Mouse (Mus musculus): ENCODE results near the gene Pard3. TPM values are rescaled to one million over a fixed set of nuclear protein-coding genes. Genes with fewer than 3 reads are reported as not detected.

Pard3 gene
- polyA plus RNA-seq, 1 experiment from 2014 or later = 24.2 TPM

GRCm38 (mm10) chr8:127330258-127331187 lies 266.8 kb downstream of the Pard3 start:
- Histone ChIP-seq H3K9me3 (no peaks in the 10 kb centered on the region), H3K36me3 (no peaks in the 10 kb centered on the region), H3K27me3 (ENCODE audit: insufficient read depth, poor library complexity, severe bottlenecking) (no peaks in the 10 kb centered on the region), H3K4me3 (no peak overlapping the region), H3K4me1 (replicated peaks) (peaks cover 16% of the 10 kb centered on the region), H3K27ac (no peak overlapping the region)
- peak; percentile 12 for DNase-seq (ENCODE audit: low spot score)
- WGBS = 43% methylated on average over 12 of the region's 12 CpGs

- Histone ChIP-seq H3K4me1 (replicated peaks) (peaks cover 13% of the 10 kb centered on the region), H3K36me3 (no peaks in the 10 kb centered on the region), H3K27ac (no peak overlapping the region), H3K9me3 (no peaks in the 10 kb centered on the region), H3K4me3 (no peak overlapping the region), H3K27me3 (ENCODE audit: insufficient read depth, poor library complexity, severe bottlenecking) (no peaks in the 10 kb centered on the region)
- WGBS = 98% methylated on average over 1 of the region's 1 CpGs
- peak; percentile 55 for DNase-seq (ENCODE audit: low spot score)
Observed at GRCm38 (mm10) chr8:127331751-127332150, 268.1 kb downstream of the Pard3 start.

- WGBS = 92% methylated on average over 1 of the region's 1 CpGs
- Histone ChIP-seq H3K4me1 (replicated peaks) (peaks cover 7% of the 10 kb centered on the region), H3K27ac (no peak overlapping the region), H3K36me3 (no peaks in the 10 kb centered on the region), H3K4me3 (no peak overlapping the region), H3K27me3 (ENCODE audit: insufficient read depth, poor library complexity, severe bottlenecking) (no peaks in the 10 kb centered on the region), H3K9me3 (no peaks in the 10 kb centered on the region)
- no peak for DNase-seq (ENCODE audit: low spot score)
Observed at GRCm38 (mm10) chr8:127335216-127335615, 271.5 kb downstream of the Pard3 start.

GRCm38 (mm10) chr8:127338183-127338582 lies 274.5 kb downstream of the Pard3 start:
- H3K27me3 ChIP-seq (ENCODE audit: insufficient read depth, poor library complexity, severe bottlenecking) = no peaks in the 10 kb centered on the region
- WGBS = 72% methylated on average over 11 of the region's 11 CpGs
- no peak overlapping the region for H3K27ac ChIP-seq
- H3K9me3 ChIP-seq = no peaks in the 10 kb centered on the region
- DNase-seq (ENCODE audit: low spot score) = no peak
- no peaks in the 10 kb centered on the region for H3K36me3 ChIP-seq
- H3K4me3 ChIP-seq = no peak overlapping the region
- H3K4me1 ChIP-seq (replicated peaks) = no peaks in the 10 kb centered on the region

GRCm38 (mm10) chr8:127341046-127341445 lies 277.4 kb downstream of the Pard3 start:
- Histone ChIP-seq H3K4me3 (no peak overlapping the region), H3K27ac (no peak overlapping the region), H3K9me3 (no peaks in the 10 kb centered on the region), H3K27me3 (ENCODE audit: insufficient read depth, poor library complexity, severe bottlenecking) (no peaks in the 10 kb centered on the region), H3K36me3 (no peaks in the 10 kb centered on the region), H3K4me1 (replicated peaks) (no peaks in the 10 kb centered on the region)
- DNase-seq (ENCODE audit: low spot score) = no peak
- WGBS = 86% methylated on average over 7 of the region's 7 CpGs

GRCm38 (mm10) chr8:127343115-127343514 lies 279.4 kb downstream of the Pard3 start:
- no peaks in the 10 kb centered on the region for H3K9me3 ChIP-seq
- WGBS = 46% methylated on average over 2 of the region's 2 CpGs
- no peak for DNase-seq (ENCODE audit: low spot score)
- no peak overlapping the region for H3K4me3 ChIP-seq
- no peaks in the 10 kb centered on the region for H3K4me1 ChIP-seq (replicated peaks)
- H3K27ac ChIP-seq = no peak overlapping the region
- H3K36me3 ChIP-seq = no peaks in the 10 kb centered on the region
- no peaks in the 10 kb centered on the region for H3K27me3 ChIP-seq (ENCODE audit: insufficient read depth, poor library complexity, severe bottlenecking)

- H3K36me3 ChIP-seq = no peaks in the 10 kb centered on the region
- DNase-seq (ENCODE audit: low spot score) = no peak
- H3K9me3 ChIP-seq = no peaks in the 10 kb centered on the region
- H3K27ac ChIP-seq = no peak overlapping the region
- H3K27me3 ChIP-seq (ENCODE audit: insufficient read depth, poor library complexity, severe bottlenecking) = no peaks in the 10 kb centered on the region
- WGBS = 84% methylated on average over 3 of the region's 3 CpGs
- H3K4me3 ChIP-seq = no peak overlapping the region
- H3K4me1 ChIP-seq (replicated peaks) = no peaks in the 10 kb centered on the region
Observed at GRCm38 (mm10) chr8:127344421-127344820, 280.7 kb downstream of the Pard3 start.

- H3K4me3 ChIP-seq = no peak overlapping the region
- H3K36me3 ChIP-seq = no peaks in the 10 kb centered on the region
- H3K9me3 ChIP-seq = no peaks in the 10 kb centered on the region
- no peak for DNase-seq (ENCODE audit: low spot score)
- H3K4me1 ChIP-seq (replicated peaks) = no peaks in the 10 kb centered on the region
- 87% methylated on average over 1 of the region's 1 CpGs for WGBS
- no peak overlapping the region for H3K27ac ChIP-seq
- no peaks in the 10 kb centered on the region for H3K27me3 ChIP-seq (ENCODE audit: insufficient read depth, poor library complexity, severe bottlenecking)
Observed at GRCm38 (mm10) chr8:127345912-127346423, 282.3 kb downstream of the Pard3 start.

- Histone ChIP-seq H3K4me1 (replicated peaks) (no peaks in the 10 kb centered on the region), H3K36me3 (no peaks in the 10 kb centered on the region), H3K4me3 (no peak overlapping the region), H3K27me3 (ENCODE audit: insufficient read depth, poor library complexity, severe bottlenecking) (no peaks in the 10 kb centered on the region), H3K9me3 (no peaks in the 10 kb centered on the region), H3K27ac (no peak overlapping the region)
- DNase-seq (ENCODE audit: low spot score) = no peak
- 94% methylated on average over 2 of the region's 2 CpGs for WGBS
Observed at GRCm38 (mm10) chr8:127347890-127348495, 284.3 kb downstream of the Pard3 start.

- Histone ChIP-seq H3K36me3 (no peaks in the 10 kb centered on the region), H3K4me1 (replicated peaks) (no peaks in the 10 kb centered on the region), H3K27ac (no peak overlapping the region), H3K9me3 (no peaks in the 10 kb centered on the region), H3K27me3 (ENCODE audit: insufficient read depth, poor library complexity, severe bottlenecking) (no peaks in the 10 kb centered on the region), H3K4me3 (no peak overlapping the region)
- DNase-seq (ENCODE audit: low spot score) = no peak
Observed at GRCm38 (mm10) chr8:127361796-127362195, 298.1 kb downstream of the Pard3 start.

- no peak overlapping the region for H3K4me3 ChIP-seq
- DNase-seq (ENCODE audit: low spot score) = no peak
- 69% methylated on average over 3 of the region's 3 CpGs for WGBS
- no peaks in the 10 kb centered on the region for H3K9me3 ChIP-seq
- no peak overlapping the region for H3K27ac ChIP-seq
- H3K4me1 ChIP-seq (replicated peaks) = peaks cover 8% of the 10 kb centered on the region; the same call in 1 of the 2 replicates
- no peaks in the 10 kb centered on the region for H3K27me3 ChIP-seq (ENCODE audit: insufficient read depth, poor library complexity, severe bottlenecking)
- peaks cover 28% of the 10 kb centered on the region for H3K36me3 ChIP-seq
Observed at GRCm38 (mm10) chr8:127368347-127368746, 304.7 kb downstream of the Pard3 start.

GRCm38 (mm10) chr8:127371326-127371949 lies 307.7 kb downstream of the Pard3 start:
- 93% methylated on average over 16 of the region's 16 CpGs for WGBS
- Histone ChIP-seq H3K4me1 (replicated peaks) (peaks cover 8% of the 10 kb centered on the region; the same call in 1 of the 2 replicates), H3K36me3 (peaks cover 28% of the 10 kb centered on the region), H3K9me3 (no peaks in the 10 kb centered on the region), H3K27ac (no peak overlapping the region), H3K27me3 (ENCODE audit: insufficient read depth, poor library complexity, severe bottlenecking) (no peaks in the 10 kb centered on the region), H3K4me3 (no peak overlapping the region)
- DNase-seq (ENCODE audit: low spot score) = no peak

GRCm38 (mm10) chr8:127377775-127378174 lies 314.1 kb downstream of the Pard3 start:
- H3K9me3 ChIP-seq = no peaks in the 10 kb centered on the region
- H3K4me1 ChIP-seq (replicated peaks) = no peaks in the 10 kb centered on the region
- H3K4me3 ChIP-seq = no peak overlapping the region
- H3K36me3 ChIP-seq = peaks cover 32% of the 10 kb centered on the region
- no peak for DNase-seq (ENCODE audit: low spot score)
- 79% methylated on average over 2 of the region's 2 CpGs for WGBS
- H3K27me3 ChIP-seq (ENCODE audit: insufficient read depth, poor library complexity, severe bottlenecking) = no peaks in the 10 kb centered on the region
- H3K27ac ChIP-seq = no peak overlapping the region

Data from hindbrain, embryonic 10.5 days (tissue).